Mouse (Mus musculus) thymus, postnatal 36 days (tissue): ENCODE measurements around the gene Ccdc153.

Experiments used
- DNase-seq, 2 experiments: peaks; one replicate each; pipeline ENCODE4 v3.0.0; 2022; ENCODE audit warnings: mixed read lengths in 2 of 2

The Ccdc153 gene

GRCm38 (mm10) chr9:44240911-44241310 is 435 bp downstream of the Ccdc153 start:
- peak; percentile 22 to 27 for DNase-seq

- DNase-seq = peak; percentile 50 to 61
Observed at GRCm38 (mm10) chr9:44241418-44241817, 942 bp downstream of the Ccdc153 start.

- no peak for DNase-seq
Observed at GRCm38 (mm10) chr9:44243621-44244020, 3.1 kb downstream of the Ccdc153 start.

GRCm38 (mm10) chr9:44247907-44248306 is 7.4 kb downstream of the Ccdc153 start:
- no peak for DNase-seq

- peak; percentile 87 to 90 for DNase-seq
Observed at GRCm38 (mm10) chr9:44249181-44250146, 9.0 kb downstream of the Ccdc153 start.

- DNase-seq = no peak
Observed at GRCm38 (mm10) chr9:44250445-44250844, 10.0 kb downstream of the Ccdc153 start.

GRCm38 (mm10) chr9:44251314-44251713 is 10.8 kb downstream of the Ccdc153 start, which contains the start of gene Pdzd3:
Pdzd3 (minus strand) TSS chr9:44251471.
- DNase-seq = peak in 1 of 2 experiments; percentile 5

GRCm38 (mm10) chr9:44253441-44253840 is 13.0 kb downstream of the Ccdc153 start:
- DNase-seq = peak; percentile 57 to 77

GRCm38 (mm10) chr9:44254508-44255135 is 14.1 kb downstream of the Ccdc153 start:
- no peak for DNase-seq

GRCm38 (mm10) chr9:44255136-44255521 is 14.7 kb downstream of the Ccdc153 start:
- DNase-seq = no peak

- no peak for DNase-seq
Observed at GRCm38 (mm10) chr9:44256213-44256612, 15.7 kb downstream of the Ccdc153 start.

GRCm38 (mm10) chr9:44259014-44259413 is 18.5 kb downstream of the Ccdc153 start:
- DNase-seq = no peak

GRCm38 (mm10) chr9:44261388-44261787 is 20.9 kb downstream of the Ccdc153 start:
- no peak for DNase-seq

- DNase-seq = no peak
Observed at GRCm38 (mm10) chr9:44266478-44267226, 26.2 kb downstream of the Ccdc153 start.

GRCm38 (mm10) chr9:44267319-44268026 is 27.0 kb downstream of the Ccdc153 start:
- DNase-seq = peak in 1 of 2 experiments; percentile 42

GRCm38 (mm10) chr9:44268027-44268360 is 27.5 kb downstream of the Ccdc153 start:
- peak; percentile 87 for DNase-seq

- no peak for DNase-seq
Observed at GRCm38 (mm10) chr9:44268432-44268831, 28.0 kb downstream of the Ccdc153 start, which contains the start of gene Nlrx1. Nlrx1 (minus strand) TSS chr9:44268599.

- DNase-seq = peak; percentile 47 to 49
Observed at GRCm38 (mm10) chr9:44269077-44269476, 28.6 kb downstream of the Ccdc153 start.

- no peak for DNase-seq
Observed at GRCm38 (mm10) chr9:44269973-44270372, 29.5 kb downstream of the Ccdc153 start.

- DNase-seq = no peak
Observed at GRCm38 (mm10) chr9:44283183-44283582, 42.7 kb downstream of the Ccdc153 start.

GRCm38 (mm10) chr9:44286256-44286850 is 45.9 kb downstream of the Ccdc153 start:
- no peak for DNase-seq

- no peak for DNase-seq
Observed at GRCm38 (mm10) chr9:44287003-44287400, 46.5 kb downstream of the Ccdc153 start.
